In the genomic region with DNA sequence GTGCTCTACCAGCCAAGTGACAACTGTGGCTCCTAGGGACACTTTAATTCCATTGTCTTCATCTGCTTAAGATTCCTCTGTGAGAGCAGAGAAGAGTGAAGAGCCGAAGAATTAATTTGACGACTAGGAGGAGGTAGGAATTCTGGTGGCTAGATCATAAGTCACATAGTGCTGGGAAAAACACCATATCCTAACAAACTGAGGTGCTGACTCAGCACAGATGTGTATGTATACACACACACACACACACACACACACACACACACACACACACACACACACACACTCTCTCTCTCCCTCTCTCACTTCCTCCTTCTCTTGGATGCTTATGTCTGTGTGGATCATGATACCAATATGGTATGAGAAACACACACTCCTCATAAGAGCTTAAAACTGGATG, we compare ENCODE assay signal across 19 mouse cellular contexts.
"Had no signal": no experiment of that assay in that cellular context is flagged by ENCODE, and none has a peak within 500 bp of the region (broad histone marks: within the 10 kb centered on the region; RNA-seq: fewer than 3 reads in every experiment).

No protein-coding gene starts in this region.

- H3K27ac ChIP-seq: midbrain, embryonic 10.5 days; midbrain, embryonic 12.5 days; neural tube, embryonic 13.5 days; neural tube, embryonic 15.5 days had no signal

- H3K9me3 ChIP-seq: midbrain, embryonic 10.5 days; midbrain, embryonic 12.5 days; neural tube, embryonic 13.5 days; neural tube, embryonic 15.5 days had no signal

- DNase-seq: lung, adult 18-20 months; lung, embryonic 14.5 days; lung, postnatal 10 days; lung, postnatal 4 days; midbrain, embryonic 14.5 days; retina, postnatal 1 day; right cerebral cortex, adult 18-20 months; right cerebral cortex, postnatal 25 days; right cerebral cortex, postnatal 4 days; spleen, adult 18-20 months; thymus, adult 18-20 months; thymus, postnatal 14 days; thymus, postnatal 36 days had no signal

- H3K9ac ChIP-seq: lung, embryonic 14.5 days; midbrain, embryonic 12.5 days; neural tube, embryonic 13.5 days; neural tube, embryonic 15.5 days had no signal

- ATAC-seq: midbrain, embryonic 16.5 days had no signal

- H3K4me2 ChIP-seq: lung, embryonic 14.5 days; midbrain, embryonic 12.5 days; neural tube, embryonic 13.5 days; neural tube, embryonic 15.5 days had no signal

- H3K4me3 ChIP-seq: midbrain, embryonic 10.5 days; midbrain, embryonic 12.5 days; myocyte; neural tube, embryonic 13.5 days; neural tube, embryonic 15.5 days had no signal

- H3K27me3 ChIP-seq: midbrain, embryonic 12.5 days; neural tube, embryonic 13.5 days; neural tube, embryonic 15.5 days had no signal
